Mouse (Mus musculus) left cerebral cortex, adult 18-20 months (tissue): ENCODE results near the gene Rfpl4b. TPM values are rescaled to one million over a fixed set of nuclear protein-coding genes. Genes with fewer than 3 reads are reported as not detected.
A peak's percentile ranks its signal among the peaks of the same experiment; 100 is the strongest.
"Not testable (repeated sequence)": the region's sequence is repeated elsewhere in the genome, so short reads cannot be mapped to it uniquely, and the experiment has no call there.

Experiments used
- DNase-seq, 2 experiments: peaks; one replicate each; pipeline ENCODE4 v3.0.0; 2021 to 2022; ENCODE audit warnings: low spot score in 2 of 2, mixed read lengths in 1 of 2
- long read RNA-seq, 2 experiments: library from polyadenylated mRNA; stranded (forward); transcript quantifications; one replicate each; pipeline ENCODE4 v2.0.0; 2021
- total RNA-seq, 2 experiments: library from RNA; stranded (reverse); gene quantifications; 2 replicates each; pipeline ENCODE4 v1.2.3; 2021

Gene Rfpl4b
- not detected for total RNA-seq
- long read RNA-seq, experiment 1, result 0 reads
- long read RNA-seq, experiment 2, result 0 reads

DNA sequence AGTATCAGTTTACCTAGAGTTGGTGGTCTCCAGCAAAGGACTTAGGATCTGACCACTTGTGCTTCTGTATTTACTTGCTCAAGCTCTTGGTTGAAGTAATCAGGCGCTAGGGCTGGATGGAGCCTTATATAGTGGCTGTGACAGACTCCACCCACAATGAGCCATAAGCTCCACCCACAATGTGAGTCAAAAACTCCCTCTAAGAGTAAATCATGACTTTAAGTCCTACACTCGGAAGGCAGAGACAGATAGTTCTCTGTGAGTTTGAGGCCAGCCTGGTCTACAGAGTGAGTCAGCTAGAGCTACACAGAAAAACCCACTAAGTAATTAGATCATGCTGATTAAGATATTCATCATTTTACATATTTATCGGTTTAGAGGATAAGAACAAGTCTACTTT lies at the start of gene Rfpl4b:
Gene Rfpl4b, minus strand, starts transcription at position 101 of the 400 bp plus-strand sequence.
- DNase-seq, result no peak

- DNase-seq, result no peak
Measured at GRCm38 (mm10) chr10:38855186-38855585, 33.6 kb upstream of the Rfpl4b start.

GRCm38 (mm10) chr10:38850006-38850405 lies 28.4 kb upstream of the Rfpl4b start:
- DNase-seq, result not testable (repeated sequence)

DNA sequence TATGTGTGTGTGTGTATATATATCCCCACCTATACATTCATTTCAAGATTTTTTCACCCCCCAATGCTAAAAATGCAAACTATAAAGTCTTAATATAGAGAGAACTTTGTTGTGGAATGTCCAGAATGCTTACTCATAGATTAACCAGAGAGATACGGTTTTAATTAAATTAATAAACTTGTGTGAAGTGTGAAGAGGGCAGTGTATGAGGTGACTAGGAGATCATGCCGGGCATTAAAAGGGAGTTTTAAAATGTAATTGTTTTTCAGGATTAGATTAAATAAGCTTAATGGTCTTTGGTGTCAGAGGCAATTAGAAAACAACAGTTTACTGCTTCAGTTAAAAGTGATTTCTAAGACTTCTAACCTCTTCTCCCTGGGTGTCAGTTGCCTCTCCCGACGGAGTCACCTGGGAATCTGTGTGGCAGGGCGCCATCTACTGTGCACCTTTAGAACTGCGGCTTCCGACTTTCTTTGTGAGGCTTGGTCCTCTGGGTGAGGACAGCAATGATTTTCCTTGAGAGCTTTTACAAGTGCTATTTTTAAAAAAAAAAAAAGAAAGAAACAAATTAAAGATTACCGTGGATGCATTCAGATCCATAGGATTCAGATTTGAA lies 27.4 kb upstream of the Rfpl4b start:
- peak; percentile 78 to 85 for DNase-seq

DNA sequence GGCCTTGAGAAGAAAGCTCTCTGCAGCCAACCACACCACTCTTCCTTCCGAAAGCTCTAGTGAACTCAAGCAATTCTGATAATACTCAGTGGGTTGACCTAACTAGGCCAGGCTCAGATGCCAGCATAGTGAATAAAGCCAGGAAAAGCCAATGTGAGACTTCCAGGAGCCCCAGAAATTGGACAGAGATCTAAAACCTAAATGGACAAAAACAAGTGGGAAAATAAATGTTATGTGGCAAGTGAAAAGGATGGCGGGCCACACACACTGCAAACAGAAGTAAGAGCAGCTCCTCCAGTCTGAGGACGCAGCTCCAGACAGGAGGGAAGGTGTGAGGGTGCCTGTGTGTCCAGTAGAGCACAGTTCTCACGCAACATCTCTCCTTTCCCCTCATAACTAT lies 26.7 kb upstream of the Rfpl4b start:
- no peak for DNase-seq

- no peak for DNase-seq
Measured at GRCm38 (mm10) chr10:38823741-38824140, 2.2 kb upstream of the Rfpl4b start.

GRCm38 (mm10) chr10:38806056-38806455 lies 15.5 kb downstream of the Rfpl4b start:
- DNase-seq, result no peak

DNA sequence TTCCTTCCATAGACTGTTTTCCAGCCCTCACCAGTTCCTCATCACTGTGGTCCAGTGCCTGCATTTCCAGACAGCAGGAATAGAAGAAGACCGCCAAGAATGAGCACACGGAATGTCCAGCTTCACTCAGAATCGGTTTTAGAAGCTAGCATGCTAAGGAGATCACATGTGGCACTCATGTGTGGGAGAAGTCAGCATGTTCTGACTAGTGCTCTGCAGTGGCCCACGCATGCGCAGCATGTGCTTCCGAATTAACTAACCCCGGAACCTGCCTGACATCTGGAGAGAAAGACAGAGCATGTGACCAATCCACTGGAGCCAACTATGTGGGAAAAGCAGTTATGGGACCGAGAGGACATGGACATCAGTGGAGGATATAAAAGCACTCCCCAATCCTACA lies 17.5 kb downstream of the Rfpl4b start:
- no peak for DNase-seq

DNA sequence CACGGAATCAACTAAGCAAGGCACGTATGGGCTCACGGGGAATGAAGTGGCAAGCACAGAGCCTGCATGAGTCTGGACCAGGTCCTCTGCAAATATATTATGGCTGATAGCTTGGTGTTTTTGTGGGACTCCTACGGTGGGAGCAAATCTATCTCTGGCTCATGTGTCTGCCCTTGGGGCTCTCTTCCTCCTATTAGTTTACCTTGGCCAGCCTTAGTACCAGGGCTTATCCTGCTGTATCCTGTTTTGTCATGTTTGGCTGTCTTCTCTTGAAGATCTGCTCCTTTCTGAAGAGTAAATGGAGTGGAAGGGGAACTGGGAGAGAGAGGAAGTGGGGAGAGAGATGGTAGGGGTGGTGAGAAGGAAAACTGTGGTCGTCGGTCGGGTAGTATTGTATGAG lies 18.3 kb downstream of the Rfpl4b start:
- DNase-seq, result no peak

GRCm38 (mm10) chr10:38788612-38789011 lies 33.0 kb downstream of the Rfpl4b start:
- DNase-seq, result no peak

Other genes starting within 250 kb of the Rfpl4b start
- gene Lama4, start 143.7 kb upstream of the Rfpl4b start, total RNA-seq, result 1 to 10 TPM; 8.6 to 9.5 TPM